ENCODE assay signal across 28 mouse cellular contexts in genomic region chr10:118680896-118681295, GRCm38 (mm10).
DNase-seq lines count a peak whose midpoint lies in the region; ATAC-seq and TF ChIP-seq lines count a peak whose summit lies in the region.
"Had no signal": no experiment of that assay in that cellular context is flagged by ENCODE, and none has a peak within 500 bp of the region (broad histone marks: within the 10 kb centered on the region; RNA-seq: fewer than 3 reads in every experiment).

No protein-coding gene starts in this region.

- H3K27ac ChIP-seq in left cerebral cortex, adult 2 months, result no peak overlapping the region
- H3K27ac ChIP-seq: embryonic facial prominence, embryonic 10.5 days; embryonic facial prominence, embryonic 13.5 days; forebrain, embryonic 13.5 days; gastrocnemius, adult 2 months; heart, embryonic 15.5 days; hindbrain, embryonic 14.5 days; hindbrain, postnatal 0 days had no signal

- no peak overlapping the region for H3K4me3 ChIP-seq in left cerebral cortex, adult 2 months
- H3K4me3 ChIP-seq: embryonic facial prominence, embryonic 10.5 days; embryonic facial prominence, embryonic 13.5 days; erythroblast, embryonic 14.5 days; forebrain, embryonic 13.5 days; gastrocnemius, adult 2 months; heart, embryonic 12.5 days; heart, embryonic 15.5 days had no signal

- no peak for ATAC-seq in cerebellum, adult (ENCODE audit: insufficient number of reproducible peaks, low FRiP score, low TSS enrichment)
- ATAC-seq: forebrain, embryonic 13.5 days; forebrain, postnatal 0 days; hindbrain, postnatal 0 days; inflammation-experienced regulatory T-cells, adult 6 months; intestine, embryonic 16.5 days had no signal

- peak; percentile 66 to 72 for DNase-seq in cerebellum, postnatal 14 days
- DNase-seq in left cerebral cortex, postnatal 4 days, result peak; percentile 59
- no peak for DNase-seq in left cerebral cortex, adult 2 months (ENCODE audit: extremely low spot score in 1 of 2, low spot score in 2 of 2)
- peak; percentile 6 for DNase-seq in NIH3T3 (ENCODE audit: low read depth)
- DNase-seq in spleen, postnatal 14 days (ENCODE audit: low spot score in 2 of 2), result no peak
- DNase-seq: adrenal gland, adult 2 months; adrenal gland, postnatal 14 days; B cell, adult 2 months; cerebellum, adult 11-12 months; cerebellum, adult 8-10 months; embryo, embryonic 11 days; forebrain, postnatal 0 days; gastrocnemius, adult 2 months; gastrocnemius, postnatal 14 days; heart, adult 18-20 months; heart, postnatal 10 days; heart, postnatal 4 days had no signal

- intact Hi-C loops in left cerebral cortex, postnatal 4 days (cut with DNase I), result no loop called here
- intact Hi-C loops in left cerebral cortex, adult 2 months (cut with DNase I), result no loop called here

- no peak for TF ChIP-seq CTCF in left cerebral cortex, adult 2 months (IDR thresholded peaks at IDR 0.05)

Comparison
In these comparisons a context has a peak if more than half of its experiments do, and no peak if none do; other contexts are left out.
1. DNase-seq: peak in cerebellum, postnatal 14 days (2 of 2), left cerebral cortex, postnatal 4 days (single experiment) and NIH3T3 (single experiment); none in left cerebral cortex, adult 2 months (0 of 2) and spleen, postnatal 14 days (0 of 2).